Mouse (Mus musculus) myocyte (in vitro differentiated cells): ENCODE data around the gene Plod1. TPM values are rescaled to one million over a fixed set of nuclear protein-coding genes. Genes with fewer than 3 reads are reported as not detected.
"Not testable (repeated sequence)": the region's sequence is repeated elsewhere in the genome, so short reads cannot be mapped to it uniquely, and the experiment has no call there.

Source experiments
- H3K27me3 ChIP-seq: one replicate; pipeline ENCODE4 v1.6.1; 2011; ENCODE audit not compliant: control insufficient read depth, insufficient read depth, insufficient read length
- H3K36me3 ChIP-seq: one replicate; pipeline ENCODE4 v1.6.1; 2011; ENCODE audit not compliant: control insufficient read depth, insufficient read depth
- H3K4me2 ChIP-seq: one replicate; pipeline ENCODE4 v1.6.1; 2011; ENCODE audit warnings: low read depth, control low read depth
- H3K4me3 ChIP-seq: one replicate; pipeline ENCODE4 v1.5.1; 2011; ENCODE audit warnings: mild to moderate bottlenecking, control low read depth, moderate library complexity
- H3K79me2 ChIP-seq: one replicate; pipeline ENCODE4 v1.6.1; 2011; ENCODE audit not compliant: control insufficient read depth, insufficient read depth
- H3ac ChIP-seq: one replicate; pipeline ENCODE4 v1.6.1; 2011; ENCODE audit not compliant: control insufficient read depth, insufficient read length
- CEBPB ChIP-seq: IDR thresholded peaks from 2 replicates; pipeline ENCODE4 v1.6.1; 2011; ENCODE audit warnings: mild to moderate bottlenecking, moderate library complexity; ENCODE audit not compliant: poor library complexity, insufficient read depth, severe bottlenecking
- E2F4 ChIP-seq: IDR thresholded peaks from one replicate; pipeline ENCODE4 v1.6.1; 2011; ENCODE audit warnings: mild to moderate bottlenecking, control low read depth, moderate library complexity; ENCODE audit not compliant: insufficient read depth
- MAX ChIP-seq: IDR thresholded peaks from one replicate; pipeline ENCODE4 v1.6.1; 2011; ENCODE audit warnings: low read depth, mild to moderate bottlenecking, control low read depth
- MYOD1 ChIP-seq, 3 experiments: IDR thresholded peaks; one replicate each; pipeline ENCODE4 v1.6.1; 2011; ENCODE audit warnings: control low read depth in 2 of 3, low read depth in 2 of 3, mild to moderate bottlenecking in 2 of 3, moderate library complexity in 1 of 3; ENCODE audit not compliant: insufficient read length in 2 of 3, control insufficient read depth in 1 of 3
- MYOG ChIP-seq, 3 experiments: IDR thresholded peaks; one replicate each; pipeline ENCODE4 v1.6.1; 2011; ENCODE audit warnings: control low read depth in 2 of 3, low read depth in 2 of 3, mild to moderate bottlenecking in 2 of 3; ENCODE audit not compliant: insufficient read length in 2 of 3, control insufficient read depth in 1 of 3, insufficient read depth in 1 of 3
- POLR2A ChIP-seq: IDR thresholded peaks from one replicate; pipeline ENCODE4 v1.6.1; 2011; ENCODE audit warnings: low read depth, mild to moderate bottlenecking, control low read depth, moderate library complexity; ENCODE audit not compliant: insufficient read length
- POLR2AphosphoS2 ChIP-seq: IDR thresholded peaks from one replicate; pipeline ENCODE4 v1.6.1; 2011; ENCODE audit warnings: low read depth, control low read depth; ENCODE audit not compliant: insufficient read length
- REST ChIP-seq: IDR thresholded peaks from one replicate; pipeline ENCODE4 v1.6.1; 2011; ENCODE audit warnings: mild to moderate bottlenecking, control low read depth, moderate library complexity; ENCODE audit not compliant: insufficient read depth, insufficient read length
- SRF ChIP-seq: IDR thresholded peaks from one replicate; pipeline ENCODE4 v1.6.1; 2011; ENCODE audit warnings: low read depth; ENCODE audit not compliant: control insufficient read depth, insufficient read length
- TCF12 ChIP-seq: IDR thresholded peaks from one replicate; pipeline ENCODE4 v1.6.1; 2011; ENCODE audit warnings: mild to moderate bottlenecking, control low read depth; ENCODE audit not compliant: poor library complexity, insufficient read depth, severe bottlenecking
- TCF3 ChIP-seq: IDR thresholded peaks from one replicate; pipeline ENCODE4 v1.6.1; 2011; ENCODE audit warnings: low read depth, control low read depth; ENCODE audit not compliant: insufficient read length
- USF1 ChIP-seq: IDR thresholded peaks from one replicate; pipeline ENCODE4 v1.6.1; 2011; ENCODE audit warnings: low read depth, mild to moderate bottlenecking, control low read depth, moderate library complexity
- polyA plus RNA-seq: library from polyadenylated mRNA; unstranded; fragments of >200 nt; fragmentation: generic; extraction: Trizol; gene quantifications from one replicate; pipeline ENCODE4 v1.2.1, GENCODE M21; 2012; ENCODE audit warnings: missing spikeins

Gene Plod1
- polyA plus RNA-seq, 1 experiment, result 77.2 TPM

GRCm38 (mm10) chr4:147868450-147869031 is 68.0 kb downstream of the Plod1 start, which contains the start of the genes Miip and Fv1:
Gene Miip, minus strand, starts transcription at chr4:147868816.
Gene Fv1, plus strand, starts transcription at chr4:147868979.
- Histone ChIP-seq H3K79me2 (peaks cover 22% of the 10 kb centered on the region), H3K4me3 (peak within 1 kb of the TSS; percentile 78), H3K4me2 (peak within 1 kb of the TSS; percentile 88), H3K27me3 (no peaks in the 10 kb centered on the region), H3K36me3 (peaks cover 23% of the 10 kb centered on the region), H3ac (peak within 1 kb of the TSS; percentile 30)
- TF ChIP-seq MAX (peak; percentile 20), TCF3 (no peak), E2F4 (peak; percentile 17), POLR2AphosphoS2 (peak; percentile 70), CEBPB (peak; percentile 96), POLR2A (peak; percentile 46)

- Histone ChIP-seq H3K36me3 (peaks cover 20% of the 10 kb centered on the region), H3K4me2 (peak overlapping the region; percentile 75), H3K79me2 (peaks cover 22% of the 10 kb centered on the region), H3K4me3 (peak overlapping the region; percentile 78), H3ac (peak overlapping the region; percentile 30), H3K27me3 (no peaks in the 10 kb centered on the region)
- TF ChIP-seq POLR2AphosphoS2 (no peak), POLR2A (peak; percentile 71)
Observed at GRCm38 (mm10) chr4:147867563-147868449, 68.8 kb downstream of the Plod1 start.

GRCm38 (mm10) chr4:147866793-147867192 is 69.8 kb downstream of the Plod1 start:
- not testable (repeated sequence) for H3K4me3 ChIP-seq, H3K4me2 ChIP-seq, H3K27me3 ChIP-seq, H3ac ChIP-seq
- H3K79me2 ChIP-seq, result peaks cover 22% of the 10 kb centered on the region
- H3K36me3 ChIP-seq, result peaks cover 12% of the 10 kb centered on the region

DNA sequence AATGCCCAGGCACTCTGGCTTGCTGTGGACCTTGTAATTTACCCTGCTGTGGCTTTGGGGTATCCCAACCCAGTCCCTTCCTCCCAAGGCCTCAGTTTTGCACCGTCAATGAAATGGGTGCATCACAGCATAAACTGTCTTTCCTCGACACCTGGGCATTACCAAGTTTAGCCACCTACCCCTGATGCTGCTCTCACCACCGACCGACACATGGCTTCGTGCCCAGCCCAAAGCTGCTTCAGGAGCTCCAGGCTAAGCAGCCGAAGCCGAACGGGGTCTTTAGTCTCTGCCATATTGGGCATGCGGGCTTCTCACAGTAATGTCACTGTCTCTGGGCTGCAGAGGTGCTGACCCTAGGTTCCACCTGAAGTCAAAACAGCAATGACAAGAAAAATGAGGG is 70.5 kb downstream of the Plod1 start:
- TF ChIP-seq USF1 (no peak), TCF3 (no peak), POLR2A (no peak)
- Histone ChIP-seq H3K79me2 (peaks cover 22% of the 10 kb centered on the region), H3K4me2 (no peak overlapping the region), H3K4me3 (no peak overlapping the region), H3K27me3 (no peaks in the 10 kb centered on the region), H3K36me3 (peaks cover 14% of the 10 kb centered on the region), H3ac (no peak overlapping the region)

GRCm38 (mm10) chr4:147865651-147866050 is 70.9 kb downstream of the Plod1 start:
- TF ChIP-seq USF1 (no peak), SRF (no peak), POLR2AphosphoS2 (no peak), MYOD1 (IDR thresholded peaks at IDR 0.05; ENCODE audit: control insufficient read depth in 1 of 3, insufficient read length in 2 of 3, low read depth in 2 of 3) (no peak), MYOG (IDR thresholded peaks at IDR 0.05; ENCODE audit: control insufficient read depth in 1 of 3, insufficient read depth in 1 of 3, insufficient read length in 2 of 3, low read depth in 2 of 3) (no peak), MAX (no peak), TCF12 (no peak), POLR2A (no peak), CEBPB (no peak), TCF3 (no peak), E2F4 (no peak)
- Histone ChIP-seq H3K4me2 (no peak overlapping the region), H3K36me3 (peaks cover 14% of the 10 kb centered on the region), H3K4me3 (no peak overlapping the region), H3K79me2 (peaks cover 22% of the 10 kb centered on the region), H3ac (no peak overlapping the region), H3K27me3 (no peaks in the 10 kb centered on the region)

DNA sequence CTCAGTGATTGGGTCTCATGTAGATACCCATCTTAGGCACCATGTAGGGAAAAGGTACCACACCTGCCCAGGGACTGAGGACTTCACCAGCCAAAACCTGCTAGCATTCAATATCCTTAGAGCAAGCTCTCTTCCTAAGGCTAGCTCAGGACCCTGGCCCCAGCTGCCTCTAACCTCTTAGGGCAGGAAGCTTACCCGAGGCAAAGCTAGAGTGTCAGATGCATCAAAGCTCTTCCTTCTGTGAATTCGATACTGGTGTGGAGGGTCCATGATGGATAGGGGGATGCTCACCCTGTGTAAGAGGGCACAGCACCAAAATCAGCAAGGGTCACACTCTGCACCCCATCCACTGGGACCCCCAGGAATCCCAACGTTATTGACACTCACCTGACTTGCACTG is 74.5 kb downstream of the Plod1 start:
- no peak overlapping the region for H3ac ChIP-seq
- H3K79me2 ChIP-seq, result no peaks in the 10 kb centered on the region
- H3K4me2 ChIP-seq, result no peak overlapping the region
- H3K27me3 ChIP-seq, result no peaks in the 10 kb centered on the region
- TF ChIP-seq TCF3, result no peak
- TF ChIP-seq USF1, result no peak
- no peak for TF ChIP-seq SRF
- TF ChIP-seq POLR2AphosphoS2, result no peak
- TF ChIP-seq REST, result no peak
- TF ChIP-seq CEBPB, result no peak
- no peak for TF ChIP-seq MAX
- TF ChIP-seq MYOD1 (IDR thresholded peaks at IDR 0.05; ENCODE audit: control insufficient read depth in 1 of 3, insufficient read length in 2 of 3, low read depth in 2 of 3), result no peak
- TF ChIP-seq TCF12, result no peak
- TF ChIP-seq E2F4, result no peak
- TF ChIP-seq MYOG (IDR thresholded peaks at IDR 0.05; ENCODE audit: control insufficient read depth in 1 of 3, insufficient read depth in 1 of 3, insufficient read length in 2 of 3, low read depth in 2 of 3), result no peak
- TF ChIP-seq POLR2A, result no peak
- H3K36me3 ChIP-seq, result peaks cover 14% of the 10 kb centered on the region
- H3K4me3 ChIP-seq, result no peak overlapping the region
